Mouse (Mus musculus) stomach, postnatal 0 days (tissue): Measurements from ENCODE around the gene Serinc3. TPM values are rescaled to one million over a fixed set of nuclear protein-coding genes. Genes with fewer than 3 reads are reported as not detected.

ENCODE experiments used
- ATAC-seq: fragments of 200-750 bp; cut with Nextera tagmentation; 2 replicates; pipeline ENCODE4 v1.8.0; 2017; ENCODE audit not compliant: low FRiP score, low TSS enrichment
- DNase-seq: peaks from one replicate; pipeline ENCODE4 v3.0.0-alpha.2; 2016; ENCODE audit warnings: low spot score
- H3K27ac ChIP-seq: fragments of 300-500 bp; sonication (generic); replicated peaks from 2 replicates; pipeline ENCODE4 v1.5.1; 2014; ENCODE audit warnings: mild to moderate bottlenecking, control low read depth
- H3K27me3 ChIP-seq: fragments of 300-500 bp; sonication (generic); 2 replicates; pipeline ENCODE4 v1.6.1; 2014; ENCODE audit warnings: low read length; ENCODE audit not compliant: control insufficient read depth, insufficient read depth
- H3K36me3 ChIP-seq: fragments of 300-500 bp; sonication (generic); 2 replicates; pipeline ENCODE4 v1.6.1; 2014; ENCODE audit warnings: low read length, mixed read lengths; ENCODE audit not compliant: control insufficient read depth, insufficient read depth
- H3K4me1 ChIP-seq: fragments of 300-500 bp; sonication (generic); replicated peaks from 2 replicates; pipeline ENCODE4 v1.6.1; 2014; ENCODE audit warnings: antibody characterized with exemption; ENCODE audit not compliant: control insufficient read depth, insufficient read depth
- H3K4me2 ChIP-seq: fragments of 300-500 bp; sonication (generic); replicated peaks from 2 replicates; pipeline ENCODE4 v1.6.1; 2014; ENCODE audit warnings: low read depth, mild to moderate bottlenecking, control low read depth, moderate library complexity
- H3K4me3 ChIP-seq: fragments of 300-500 bp; sonication (generic); 2 replicates; pipeline ENCODE4 v1.5.1; 2014; ENCODE audit warnings: low read depth, low read length, control low read depth
- H3K9ac ChIP-seq: fragments of 300-500 bp; sonication (generic); 2 replicates; pipeline ENCODE4 v1.6.1; 2014; ENCODE audit warnings: mild to moderate bottlenecking, low read length, control low read depth, mixed read lengths
- H3K9me3 ChIP-seq: fragments of 300-500 bp; sonication (generic); 2 replicates; pipeline ENCODE4 v1.6.1; 2016; ENCODE audit warnings: low read length; ENCODE audit not compliant: control insufficient read depth
- CTCF ChIP-seq: IDR thresholded peaks from 2 replicates; pipeline ENCODE4 v1.5.1; 2016; ENCODE audit warnings: antibody characterized with exemption, low read depth, mild to moderate bottlenecking, moderate library complexity
- EP300 ChIP-seq: optimal IDR thresholded peaks from 2 replicates; pipeline ENCODE3; 2016; ENCODE audit warnings: antibody characterized with exemption
- whole genome bisulfite sequencing: fragments of 180-500 bp; shearing (Covaris S2); extraction: QIAGEN DNeasy Blood & Tissue Kit; methylation state at CpG from one replicate; pipeline ENCODE4 v1.1.7; 2014; 5-methylcytosine and 5-hydroxymethylcytosine counted together
- polyA plus RNA-seq: library from polyadenylated mRNA; unstranded; fragments of >200 nt; fragmentation: Nextera tagmentation; extraction: Ambion mirVana; gene quantifications from 2 replicates; pipeline ENCODE4 v1.2.1, GENCODE M21; 2015

Serinc3 gene
- 35.8 and 36.4 TPM in 2 replicates for polyA plus RNA-seq

DNA sequence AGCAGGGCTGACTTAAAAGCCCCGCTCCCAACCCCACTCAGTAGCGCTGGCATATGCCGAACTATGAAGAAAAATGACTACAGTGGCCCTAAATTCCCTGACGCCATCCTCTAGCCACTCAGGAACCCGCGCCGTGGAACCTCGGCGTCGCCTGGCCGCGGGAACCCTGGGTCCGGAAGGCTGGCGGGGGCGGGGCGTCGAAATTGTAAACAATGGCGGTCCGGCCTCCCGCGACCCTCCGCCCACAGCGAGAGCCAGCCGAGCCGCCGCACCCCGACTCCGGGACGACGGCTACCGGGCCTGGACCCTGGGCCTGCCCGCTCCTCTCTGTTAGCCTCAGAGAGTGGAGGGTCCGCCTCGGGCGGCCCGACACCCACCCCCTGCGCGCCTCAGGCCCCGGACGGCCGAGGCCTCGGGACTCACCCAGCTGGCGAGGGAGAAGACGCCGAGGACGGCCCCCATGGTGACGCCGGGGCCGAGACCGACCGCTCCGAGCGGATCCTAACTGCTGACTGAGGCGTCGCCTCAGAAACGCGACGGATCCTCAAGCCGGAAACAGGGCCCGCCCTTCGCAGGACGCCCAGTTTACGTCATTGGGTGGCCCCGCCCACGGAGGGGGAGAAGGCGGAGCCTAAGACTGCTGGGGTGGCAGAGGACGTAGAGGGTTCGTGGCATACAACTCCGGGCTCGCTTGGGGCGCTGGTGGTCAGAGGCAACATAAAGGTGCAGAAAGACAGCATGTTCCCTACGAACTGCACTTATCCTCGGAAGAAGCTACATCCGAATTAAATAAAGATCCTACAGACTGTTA is at the start of gene Serinc3:
TSS of gene Serinc3 (minus strand) at position 557 of the 811 bp plus-strand sequence.
- Histone ChIP-seq H3K4me1 (no peaks in the 10 kb centered on the region), H3K27me3 (no peaks in the 10 kb centered on the region), H3K4me2 (peak within 1 kb of the TSS; percentile 65), H3K9ac (peak within 1 kb of the TSS; percentile 97), H3K27ac (peak within 1 kb of the TSS; percentile 100), H3K4me3 (peak within 1 kb of the TSS; percentile 87), H3K9me3 (no peaks in the 10 kb centered on the region), H3K36me3 (no peaks in the 10 kb centered on the region)
- peak; percentile 99 for DNase-seq
- peak; percentile 97 for ATAC-seq
- under 1% methylated on average over 68 of the region's 74 CpGs for WGBS
- TF ChIP-seq EP300, result no peak
- peak; percentile 71 for TF ChIP-seq CTCF

DNA sequence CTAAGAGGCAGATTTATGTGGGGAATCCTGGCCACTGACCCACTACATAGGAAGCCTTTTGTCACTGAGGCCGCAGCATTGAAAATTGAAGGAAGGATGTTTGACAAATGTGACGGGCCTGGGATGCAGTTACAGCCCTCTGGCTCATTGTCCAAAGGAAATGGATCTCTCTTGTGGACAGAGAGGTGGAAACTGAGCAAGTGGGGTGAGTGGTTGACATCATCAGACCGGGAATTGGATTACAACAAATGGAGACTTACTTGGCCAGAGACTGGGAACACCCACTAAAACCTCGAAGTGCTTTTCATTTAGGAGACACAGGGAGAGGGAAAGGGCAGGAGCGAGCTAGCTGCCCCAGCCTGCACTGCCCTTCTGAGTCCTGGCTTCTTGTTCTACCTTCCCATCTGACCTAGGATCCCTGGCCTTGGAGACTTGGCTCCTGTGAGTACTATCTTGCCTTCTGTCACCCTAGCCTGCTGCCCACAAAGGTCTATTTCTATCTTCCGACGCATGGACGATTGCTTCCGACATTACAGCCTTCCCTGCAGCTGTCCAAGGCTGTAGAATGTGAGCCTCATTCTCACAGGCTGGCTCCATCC is 48.9 kb upstream of the Serinc3 start:
- no peak for DNase-seq
- TF ChIP-seq CTCF (no peak), EP300 (no peak)
- peak overlapping the region; percentile 33 for H3K4me2 ChIP-seq

DNA sequence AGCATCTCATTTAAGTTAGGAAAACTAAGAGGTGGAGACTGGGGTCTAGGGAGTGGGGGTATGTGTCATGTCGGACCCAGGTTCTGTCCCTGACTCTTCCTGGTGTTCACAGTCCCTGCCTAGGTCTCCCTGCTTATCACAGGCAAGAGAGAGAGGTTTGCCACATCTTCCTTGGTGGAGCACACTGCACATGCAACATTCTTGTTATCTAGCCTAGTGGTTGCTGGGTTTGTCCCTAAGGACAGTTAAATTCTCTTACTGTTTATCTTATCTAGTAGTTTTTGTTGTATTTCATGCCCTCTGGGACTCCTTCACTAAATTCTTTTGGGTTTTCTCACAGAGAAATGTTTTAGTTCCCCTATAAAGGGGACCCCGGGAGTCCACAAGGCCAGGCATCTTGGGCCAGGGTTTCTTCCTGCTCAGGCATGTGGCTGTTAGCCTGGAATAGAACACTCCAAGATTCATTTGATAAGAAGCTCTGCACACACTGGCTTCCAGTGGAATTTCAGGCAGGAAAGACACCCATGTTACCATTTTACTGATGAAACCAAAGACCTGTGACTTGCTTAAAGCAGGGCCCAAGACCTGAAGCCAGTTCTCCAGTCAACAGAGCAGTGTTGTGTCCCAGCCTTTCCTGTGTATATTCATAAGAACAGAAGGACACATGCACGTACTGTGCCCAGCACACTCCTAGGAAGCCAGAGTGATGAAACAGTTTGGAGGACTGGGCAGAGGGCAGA is 48.1 kb upstream of the Serinc3 start:
- no peaks in the 10 kb centered on the region for H3K27me3 ChIP-seq
- no peaks in the 10 kb centered on the region for H3K36me3 ChIP-seq
- no peak overlapping the region for H3K9ac ChIP-seq
- no peak overlapping the region for H3K4me2 ChIP-seq
- DNase-seq (no peak), ATAC-seq (no peak)
- H3K9me3 ChIP-seq, result no peaks in the 10 kb centered on the region
- H3K4me1 ChIP-seq, result peaks cover 6% of the 10 kb centered on the region; the same call in 1 of the 2 replicates
- 62% methylated on average over 3 of the region's 3 CpGs for WGBS
- TF ChIP-seq CTCF (no peak), EP300 (no peak)
- H3K4me3 ChIP-seq, result no peak overlapping the region
- H3K27ac ChIP-seq, result peak overlapping the region; percentile 85

More for the DNA sequence above, 48.9 kb upstream of the Serinc3 start:
- Histone ChIP-seq H3K4me1 (peaks cover 6% of the 10 kb centered on the region; the same call in 1 of the 2 replicates), H3K4me3 (peak overlapping the region; percentile 14), H3K27ac (peak overlapping the region; percentile 85), H3K27me3 (no peaks in the 10 kb centered on the region), H3K36me3 (no peaks in the 10 kb centered on the region), H3K9me3 (no peaks in the 10 kb centered on the region), H3K9ac (peak overlapping the region; percentile 48)
- peak; percentile 20; the same call in 1 of the 2 replicates for ATAC-seq
- WGBS, result 42% methylated on average over 9 of the region's 9 CpGs

DNA sequence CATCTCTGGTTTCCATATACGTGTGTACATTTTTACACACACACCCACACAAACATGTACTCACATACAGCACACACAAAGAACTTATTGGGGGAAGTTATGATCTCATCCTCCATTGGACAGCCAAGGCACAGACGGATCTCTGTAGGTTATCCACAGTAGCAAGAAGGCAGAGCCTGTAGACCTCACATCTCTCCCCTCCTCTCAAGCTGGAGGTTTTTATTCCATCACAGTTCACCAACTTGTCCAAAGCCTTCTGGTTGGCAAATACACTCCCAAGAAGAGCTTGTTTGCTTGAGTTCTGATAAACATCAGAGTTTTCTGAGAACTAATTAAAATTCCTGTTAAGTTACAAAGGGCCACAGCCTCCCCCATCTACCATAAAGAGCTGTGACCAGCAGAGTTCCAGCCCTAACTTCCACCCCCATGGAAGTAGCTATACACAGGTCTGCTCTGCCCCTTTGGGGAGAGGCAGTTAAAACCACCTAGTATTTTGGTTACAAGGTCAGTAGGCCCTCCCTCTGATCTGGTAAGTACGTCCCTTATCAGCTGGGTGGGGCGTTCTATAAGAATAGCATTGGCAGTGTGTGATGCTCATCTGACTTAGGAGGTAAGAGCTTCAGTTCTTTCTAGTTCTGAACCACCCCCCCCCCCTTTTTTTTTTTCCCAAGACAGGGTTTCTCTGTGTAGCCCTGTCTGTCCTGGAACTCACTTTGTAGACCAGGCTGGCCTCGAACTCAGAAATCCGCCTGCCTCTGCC is 47.1 kb upstream of the Serinc3 start:
- Histone ChIP-seq H3K9me3 (no peaks in the 10 kb centered on the region), H3K27ac (0 out of 2 replicates have a peak overlapping the region, but pooled peaks have one; percentile 30), H3K4me2 (no peak overlapping the region), H3K36me3 (no peaks in the 10 kb centered on the region), H3K4me3 (no peak overlapping the region), H3K9ac (no peak overlapping the region), H3K27me3 (no peaks in the 10 kb centered on the region), H3K4me1 (peaks cover 6% of the 10 kb centered on the region; the same call in 1 of the 2 replicates)
- ATAC-seq (peak; percentile 36; the same call in 1 of the 2 replicates), DNase-seq (no peak)
- 68% methylated on average over 6 of the region's 6 CpGs for WGBS
- TF ChIP-seq EP300, result no peak
- no peak for TF ChIP-seq CTCF
